Mouse (Mus musculus): ENCODE data around the gene Olfr492. TPM values are rescaled to one million over a fixed set of nuclear protein-coding genes. Genes with fewer than 3 reads are reported as not detected.

Gene Olfr492
- not detected in 2 replicates for polyA plus RNA-seq (2012; ENCODE audit: insufficient read depth, insufficient read length, missing spikeins)

- Histone ChIP-seq H3K27ac (replicated peaks; ENCODE audit: low read depth, low read length) (no peak within 1 kb of the TSS), H3K4me1 (ENCODE audit: control insufficient read depth, insufficient read depth, insufficient read length, low read length) (no peaks in the 10 kb centered on the region), H3K4me3 (ENCODE audit: insufficient read depth, low read depth, low read length) (no peak within 1 kb of the TSS)
Measured at GRCm38 (mm10) chr7:108323574-108323973, at the start of gene Olfr492. Gene Olfr492, minus strand, starts transcription at chr7:108323674.

- H3K4me1 ChIP-seq (ENCODE audit: control insufficient read depth, insufficient read depth, insufficient read length, low read length), result no peaks in the 10 kb centered on the region
- no peak within 1 kb of the TSS for H3K4me3 ChIP-seq (ENCODE audit: insufficient read depth, low read depth, low read length)
- H3K27ac ChIP-seq (replicated peaks; ENCODE audit: low read depth, low read length), result no peak within 1 kb of the TSS
Measured at GRCm38 (mm10) chr7:108365035-108365434, 41.6 kb upstream of the Olfr492 start, which contains the start of gene Olfr494. Gene Olfr494, plus strand, starts transcription at chr7:108365335.

DNA sequence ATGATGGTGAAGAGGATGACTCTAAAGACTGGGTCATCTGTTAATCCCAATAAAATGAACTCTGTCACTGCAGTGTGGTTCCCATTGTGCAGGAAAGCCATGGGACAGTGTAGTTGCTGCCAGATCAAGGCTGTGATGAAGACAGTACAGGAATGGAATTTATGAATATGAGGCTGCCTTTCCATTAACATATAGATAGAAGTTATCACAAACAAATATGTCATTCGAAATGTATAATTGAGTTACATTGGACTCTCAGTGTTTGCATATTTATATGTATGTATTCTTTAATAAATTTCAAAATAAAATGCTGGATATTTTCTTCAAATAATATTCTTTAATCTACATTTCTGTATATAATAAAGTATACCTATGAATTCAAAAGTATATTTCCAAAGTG lies 23.4 kb upstream of the Olfr492 start, which contains the start of gene Olfr493:
TSS of gene Olfr493 (minus strand) at position 101 of the 400 bp plus-strand sequence.
- no peaks in the 10 kb centered on the region for H3K4me1 ChIP-seq (ENCODE audit: control insufficient read depth, insufficient read depth, insufficient read length, low read length)

GRCm38 (mm10) chr7:108313151-108313550 lies 10.3 kb downstream of the Olfr492 start, which contains the start of gene Olfr491:
Gene Olfr491, plus strand, starts transcription at chr7:108313451.
- H3K4me3 ChIP-seq (ENCODE audit: insufficient read depth, low read depth, low read length), result no peak within 1 kb of the TSS
- no peaks in the 10 kb centered on the region for H3K4me1 ChIP-seq (ENCODE audit: control insufficient read depth, insufficient read depth, insufficient read length, low read length)
- no peak within 1 kb of the TSS for H3K27ac ChIP-seq (replicated peaks; ENCODE audit: low read depth, low read length)

More for the DNA sequence above, 23.4 kb upstream of the Olfr492 start, which contains the start of gene Olfr493:
- H3K4me3 ChIP-seq (ENCODE audit: insufficient read depth, low read depth, low read length), result no peak within 1 kb of the TSS
- H3K27ac ChIP-seq (replicated peaks; ENCODE audit: low read depth, low read length), result no peak within 1 kb of the TSS

GRCm38 (mm10) chr7:108288834-108289233 lies 34.6 kb downstream of the Olfr492 start, which contains the start of gene Olfr490:
Gene Olfr490, minus strand, starts transcription at chr7:108288934.
- no peak within 1 kb of the TSS for H3K4me3 ChIP-seq (ENCODE audit: insufficient read depth, low read depth, low read length)
- no peaks in the 10 kb centered on the region for H3K4me1 ChIP-seq (ENCODE audit: control insufficient read depth, insufficient read depth, insufficient read length, low read length)
- H3K27ac ChIP-seq (replicated peaks; ENCODE audit: low read depth, low read length), result no peak within 1 kb of the TSS

Other genes starting within 250 kb of the Olfr492 start
- not detected in 2 replicates for gene Olfr481, start 243.8 kb downstream of the Olfr492 start, polyA plus RNA-seq (2012; ENCODE audit: insufficient read depth, insufficient read length, missing spikeins)
- gene Olfr482, start 226.1 kb downstream of the Olfr492 start, polyA plus RNA-seq (2012; ENCODE audit: insufficient read depth, insufficient read length, missing spikeins), result not detected in 2 replicates
- not detected in 2 replicates for gene Olfr483, start 222.8 kb downstream of the Olfr492 start, polyA plus RNA-seq (2012; ENCODE audit: insufficient read depth, insufficient read length, missing spikeins)
- gene Olfr484, start 196.2 kb downstream of the Olfr492 start, polyA plus RNA-seq (2012; ENCODE audit: insufficient read depth, insufficient read length, missing spikeins), result not detected in 2 replicates
- not detected in 2 replicates for gene Olfr485, start 163.8 kb downstream of the Olfr492 start, polyA plus RNA-seq (2012; ENCODE audit: insufficient read depth, insufficient read length, missing spikeins)
- gene Olfr486, start 150.9 kb downstream of the Olfr492 start, polyA plus RNA-seq (2012; ENCODE audit: insufficient read depth, insufficient read length, missing spikeins), result not detected in 2 replicates
- gene Olfr487, start 109.0 kb downstream of the Olfr492 start, polyA plus RNA-seq (2012; ENCODE audit: insufficient read depth, insufficient read length, missing spikeins), result not detected in 2 replicates
- not detected in 2 replicates for gene Olfr488, start 65.3 kb downstream of the Olfr492 start, polyA plus RNA-seq (2012; ENCODE audit: insufficient read depth, insufficient read length, missing spikeins)
- not detected in 2 replicates for gene Olfr490, start 34.7 kb downstream of the Olfr492 start, polyA plus RNA-seq (2012; ENCODE audit: insufficient read depth, insufficient read length, missing spikeins)
- not detected in 2 replicates for gene Olfr491, start 10.2 kb downstream of the Olfr492 start, polyA plus RNA-seq (2012; ENCODE audit: insufficient read depth, insufficient read length, missing spikeins)
- not detected in 2 replicates for gene Olfr493, start 23.3 kb upstream of the Olfr492 start, polyA plus RNA-seq (2012; ENCODE audit: insufficient read depth, insufficient read length, missing spikeins)
- gene Olfr494, start 41.7 kb upstream of the Olfr492 start, polyA plus RNA-seq (2012; ENCODE audit: insufficient read depth, insufficient read length, missing spikeins), result not detected in 2 replicates
- not detected in 2 replicates for gene Olfr495, start 69.5 kb upstream of the Olfr492 start, polyA plus RNA-seq (2012; ENCODE audit: insufficient read depth, insufficient read length, missing spikeins)
- gene Olfr497, start 96.7 kb upstream of the Olfr492 start, polyA plus RNA-seq (2012; ENCODE audit: insufficient read depth, insufficient read length, missing spikeins), result not detected in 2 replicates
- gene Olfr498, start 141.7 kb upstream of the Olfr492 start, polyA plus RNA-seq (2012; ENCODE audit: insufficient read depth, insufficient read length, missing spikeins), result not detected in 2 replicates
- gene Olfr502, start 201.4 kb upstream of the Olfr492 start, polyA plus RNA-seq (2012; ENCODE audit: insufficient read depth, insufficient read length, missing spikeins), result not detected in 2 replicates
- not detected in 2 replicates for gene Olfr503, start 220.9 kb upstream of the Olfr492 start, polyA plus RNA-seq (2012; ENCODE audit: insufficient read depth, insufficient read length, missing spikeins)
- not detected in 2 replicates for gene Olfr504, start 242.1 kb upstream of the Olfr492 start, polyA plus RNA-seq (2012; ENCODE audit: insufficient read depth, insufficient read length, missing spikeins)

All from brown adipose tissue, adult 24 weeks (tissue).